Mouse (Mus musculus) brain, embryonic 14.5 days (tissue): Measurements from ENCODE around the gene Rxrb.

ENCODE experiments used
- CTCF ChIP-seq: fragments of 200-500 bp; IDR thresholded peaks from 2 replicates; pipeline ENCODE4 v1.5.1; 2012; ENCODE audit warnings: inconsistent platforms, mild to moderate bottlenecking, moderate library complexity, borderline replicate concordance; ENCODE audit not compliant: insufficient read depth, insufficient read length; ENCODE audit errors: extremely low read depth
- POLR2A ChIP-seq: fragments of 200-500 bp; IDR thresholded peaks from 2 replicates; pipeline ENCODE4 v1.6.1; 2012; ENCODE audit warnings: mild to moderate bottlenecking, inconsistent platforms, borderline replicate concordance; ENCODE audit not compliant: poor library complexity, insufficient read depth, insufficient read length, severe bottlenecking; ENCODE audit errors: extremely low read depth

- TF ChIP-seq CTCF (no peak), POLR2A (peak; percentile 80)
These were observed at the start of gene Rxrb, which contains the start of gene Slc39a7 for GRCm38 (mm10) chr17:34031465-34032173.
